21 mouse cellular contexts compared by ENCODE assay signal in genomic region chr7:16208781-16209665, GRCm38 (mm10). TPM values are rescaled to one million over a fixed set of nuclear protein-coding genes. Genes with fewer than 3 reads are reported as not detected.
DNase-seq lines count a peak whose midpoint lies in the region; ATAC-seq and TF ChIP-seq lines count a peak whose summit lies in the region.
"Had no signal": no experiment of that assay in that cellular context is flagged by ENCODE, and none has a peak within 500 bp of the region (broad histone marks: within the 10 kb centered on the region; RNA-seq: fewer than 3 reads in every experiment).

No protein-coding gene starts in this region.

- H3K27ac ChIP-seq in kidney, embryonic 14.5 days (ENCODE audit: low read depth, low read length), result peak overlapping the region; percentile 17; the same call in 1 of the 2 replicates
- H3K27ac ChIP-seq in intestine, embryonic 16.5 days (ENCODE audit: low read length), result 0 out of 2 replicates have a peak overlapping the region, but pooled peaks have one; percentile 1
- peak overlapping the region; percentile 70 for H3K27ac ChIP-seq in olfactory bulb, adult 2 months (ENCODE audit: insufficient read depth, low read depth, low read length)
- H3K27ac ChIP-seq: embryonic facial prominence, embryonic 13.5 days; forebrain, embryonic 15.5 days; kidney, embryonic 15.5 days; limb, embryonic 13.5 days; liver, embryonic 14.5 days; midbrain, embryonic 13.5 days; neural tube, embryonic 13.5 days had no signal

- peaks cover 59% of the 10 kb centered on the region for H3K36me3 ChIP-seq in kidney, embryonic 14.5 days (ENCODE audit: control insufficient read depth, insufficient read depth, low read length)
- no peaks in the 10 kb centered on the region; the same call in 1 of the 2 replicates for H3K36me3 ChIP-seq in intestine, embryonic 16.5 days (ENCODE audit: control insufficient read depth, insufficient read depth, low read length)

- intact Hi-C loops in heart, postnatal 36 days (cut with DNase I), result no loop called here

- no peak overlapping the region for H3K9ac ChIP-seq in kidney, embryonic 14.5 days (ENCODE audit: low read depth, low read length)
- 0 out of 2 replicates have a peak overlapping the region, but pooled peaks have one; percentile 14 for H3K9ac ChIP-seq in intestine, embryonic 16.5 days (ENCODE audit: low read depth, low read length)
- H3K9ac ChIP-seq: embryonic facial prominence, embryonic 13.5 days; forebrain, embryonic 15.5 days; kidney, embryonic 15.5 days; limb, embryonic 13.5 days; liver, embryonic 14.5 days; midbrain, embryonic 13.5 days; neural tube, embryonic 13.5 days had no signal

- H3K4me2 ChIP-seq in kidney, embryonic 14.5 days (replicated peaks; ENCODE audit: low read depth, low read length), result no peak overlapping the region
- no peak overlapping the region for H3K4me2 ChIP-seq in intestine, embryonic 16.5 days (ENCODE audit: low read depth, low read length)
- H3K4me2 ChIP-seq: embryonic facial prominence, embryonic 13.5 days; forebrain, embryonic 15.5 days; kidney, embryonic 15.5 days; limb, embryonic 13.5 days; midbrain, embryonic 13.5 days; neural tube, embryonic 13.5 days had no signal

- TF ChIP-seq POLR2A in olfactory bulb, adult 2 months (IDR thresholded peaks at IDR 0.05; ENCODE audit: insufficient read depth, low read depth, low read length), result no peak

- WGBS in kidney, embryonic 14.5 days, result 65% methylated on average over 21 of the region's 21 CpGs
- WGBS in intestine, embryonic 16.5 days, result 71% methylated on average over 21 of the region's 21 CpGs
- 82% methylated on average over 21 of the region's 21 CpGs for WGBS in olfactory bulb, adult 2 months

- no peak for TF ChIP-seq CTCF in olfactory bulb, adult 2 months (IDR thresholded peaks at IDR 0.05; ENCODE audit: insufficient read depth, low read depth, low read length)

- H3K27me3 ChIP-seq in kidney, embryonic 14.5 days (ENCODE audit: control insufficient read depth, insufficient read depth, low read length), result no peaks in the 10 kb centered on the region
- no peaks in the 10 kb centered on the region for H3K27me3 ChIP-seq in intestine, embryonic 16.5 days (replicated peaks; ENCODE audit: control insufficient read depth, insufficient read depth, low read length)
- H3K27me3 ChIP-seq: embryonic facial prominence, embryonic 13.5 days; forebrain, embryonic 15.5 days; kidney, embryonic 15.5 days; limb, embryonic 13.5 days; midbrain, embryonic 13.5 days; neural tube, embryonic 13.5 days had no signal

- DNase-seq in kidney, postnatal 10 days, result no peak
- DNase-seq in 3T3-L1 (ENCODE audit: low read depth, low spot score), result peak; percentile 81
- no peak for DNase-seq in ovary, postnatal 36 days (ENCODE audit: low spot score)
- DNase-seq in heart, postnatal 36 days, result no peak
- no peak for DNase-seq in heart, adult 11 months
- DNase-seq: adrenal gland, adult 2 months; B cell, adult 2 months; cerebellum, postnatal 10 days; gastrocnemius, postnatal 36 days; thymus, postnatal 25 days had no signal

- ATAC-seq in kidney, embryonic 14.5 days (ENCODE audit: low FRiP score, low TSS enrichment), result no peak
- no peak for ATAC-seq in intestine, embryonic 16.5 days
- ATAC-seq: forebrain, embryonic 15.5 days; midbrain, embryonic 13.5 days had no signal

- peaks cover 12% of the 10 kb centered on the region; the same call in 1 of the 2 replicates for H3K4me1 ChIP-seq in kidney, embryonic 14.5 days (ENCODE audit: control insufficient read depth, insufficient read depth, low read length)
- H3K4me1 ChIP-seq in intestine, embryonic 16.5 days (ENCODE audit: control insufficient read depth, insufficient read depth, low read length), result 0 out of 2 replicates have a peak, but pooled peaks cover 6% of the 10 kb centered on the region
- peaks cover 26% of the 10 kb centered on the region for H3K4me1 ChIP-seq in olfactory bulb, adult 2 months (ENCODE audit: control insufficient read depth, insufficient read depth, low read length)
- H3K4me1 ChIP-seq: embryonic facial prominence, embryonic 13.5 days; forebrain, embryonic 15.5 days; limb, embryonic 13.5 days; midbrain, embryonic 13.5 days; neural tube, embryonic 13.5 days had no signal

- no peaks in the 10 kb centered on the region for H3K9me3 ChIP-seq in kidney, embryonic 14.5 days (ENCODE audit: control insufficient read depth, low read length)
- no peaks in the 10 kb centered on the region for H3K9me3 ChIP-seq in intestine, embryonic 16.5 days (ENCODE audit: control insufficient read depth, low read length)
- H3K9me3 ChIP-seq: embryonic facial prominence, embryonic 13.5 days; forebrain, embryonic 15.5 days; kidney, embryonic 15.5 days; limb, embryonic 13.5 days; midbrain, embryonic 13.5 days; neural tube, embryonic 13.5 days had no signal

- H3K4me3 ChIP-seq in kidney, embryonic 14.5 days (ENCODE audit: low read length), result no peak overlapping the region
- H3K4me3 ChIP-seq in intestine, embryonic 16.5 days (ENCODE audit: low read length), result no peak overlapping the region
- H3K4me3 ChIP-seq in olfactory bulb, adult 2 months (ENCODE audit: insufficient read depth, low read depth, low read length), result no peak overlapping the region
- H3K4me3 ChIP-seq: embryonic facial prominence, embryonic 13.5 days; forebrain, embryonic 15.5 days; kidney, embryonic 15.5 days; limb, embryonic 13.5 days; midbrain, embryonic 13.5 days; neural tube, embryonic 13.5 days had no signal

RNA-seq across cellular contexts. Expression of gene Dhx34, which starts 12.8 kb away (rescaled TPM):
- 8.5 and 13.0 TPM in 2 replicates for polyA plus RNA-seq in kidney, embryonic 14.5 days (2014; fragmentation: Nextera tagmentation; extraction: Ambion mirVana)
- polyA plus RNA-seq in intestine, embryonic 16.5 days (2015; fragmentation: Nextera tagmentation; extraction: Ambion mirVana), result 27.2 and 29.8 TPM in 2 replicates
- not detected in 2 replicates for polyA plus RNA-seq in olfactory bulb, adult 2 months (2012; ENCODE audit: insufficient read depth, insufficient read length, low replicate concordance, missing spikeins)
- total RNA-seq in heart, postnatal 36 days (2021), result 1 to 10 TPM; 7.9 to 8.7 TPM

RNA-seq across cellular contexts. Expression of gene Meis3, which starts 34.1 kb away (rescaled TPM):
- 26.1 and 28.0 TPM in 2 replicates for polyA plus RNA-seq in kidney, embryonic 14.5 days (2014; fragmentation: Nextera tagmentation; extraction: Ambion mirVana)
- 30.0 TPM in 2 replicates for polyA plus RNA-seq in intestine, embryonic 16.5 days (2015; fragmentation: Nextera tagmentation; extraction: Ambion mirVana)
- polyA plus RNA-seq in olfactory bulb, adult 2 months (2012; ENCODE audit: insufficient read depth, insufficient read length, low replicate concordance, missing spikeins), result not detected in 2 replicates
- 1 to 10 TPM; 3.9 to 4.9 TPM for total RNA-seq in heart, postnatal 36 days (2021)
- total RNA-seq: megakaryocyte progenitor cell, adult 5-6 weeks had no signal

RNA-seq across cellular contexts. Expression of gene C5ar2, which starts 34.9 kb away (rescaled TPM):
- 0.05 and 0.09 TPM in 2 replicates for polyA plus RNA-seq in kidney, embryonic 14.5 days (2014; fragmentation: Nextera tagmentation; extraction: Ambion mirVana)
- polyA plus RNA-seq in intestine, embryonic 16.5 days (2015; fragmentation: Nextera tagmentation; extraction: Ambion mirVana), result 0.15 and 0.18 TPM in 2 replicates
- polyA plus RNA-seq in olfactory bulb, adult 2 months (2012; ENCODE audit: insufficient read depth, insufficient read length, low replicate concordance, missing spikeins), result not detected in 2 replicates
- total RNA-seq in heart, postnatal 36 days (2021), result 1 to 10 TPM; 1.2 to 1.7 TPM
- polyA plus RNA-seq: forebrain, embryonic 15.5 days had no signal

RNA-seq across cellular contexts. Expression of gene C5ar1, which starts 50.3 kb away (rescaled TPM):
- 1.2 and 1.8 TPM in 2 replicates for polyA plus RNA-seq in kidney, embryonic 14.5 days (2014; fragmentation: Nextera tagmentation; extraction: Ambion mirVana)
- 1.9 and 2.4 TPM in 2 replicates for polyA plus RNA-seq in intestine, embryonic 16.5 days (2015; fragmentation: Nextera tagmentation; extraction: Ambion mirVana)
- not detected in 2 replicates for polyA plus RNA-seq in olfactory bulb, adult 2 months (2012; ENCODE audit: insufficient read depth, insufficient read length, low replicate concordance, missing spikeins)
- total RNA-seq in heart, postnatal 36 days (2021), result 1 to 10 TPM; 6.4 to 7.8 TPM

Comparison
In these comparisons a context has a peak if more than half of its experiments do, and no peak if none do; other contexts are left out.
1. H3K27ac ChIP-seq: peak in every context shown above with its lines; median percentile 70 in olfactory bulb, adult 2 months; 17 in kidney, embryonic 14.5 days; 1 in intestine, embryonic 16.5 days.